Mouse (Mus musculus) stomach, embryonic 15.5 days (tissue): ENCODE data around the gene Gast. TPM values are rescaled to one million over a fixed set of nuclear protein-coding genes. Genes with fewer than 3 reads are reported as not detected.
"Not testable (repeated sequence)": the region's sequence is repeated elsewhere in the genome, so short reads cannot be mapped to it uniquely, and the experiment has no call there.

Source experiments
- ATAC-seq: fragments of 200-750 bp; cut with Nextera tagmentation; 2 replicates; pipeline ENCODE4 v1.8.0; 2017; ENCODE audit warnings: low read depth, moderate number of reproducible peaks, moderate TSS enrichment; ENCODE audit not compliant: insufficient read depth, low FRiP score
- H3K27ac ChIP-seq: fragments of 300-500 bp; sonication (generic); 2 replicates; pipeline ENCODE4 v1.5.1; 2015; ENCODE audit warnings: mild to moderate bottlenecking, inconsistent platforms
- H3K27me3 ChIP-seq: fragments of 300-500 bp; sonication (generic); replicated peaks from 2 replicates; pipeline ENCODE4 v1.6.1; 2015; ENCODE audit warnings: inconsistent platforms
- H3K36me3 ChIP-seq: fragments of 300-500 bp; sonication (generic); 2 replicates; pipeline ENCODE4 v1.6.1; 2015; ENCODE audit warnings: inconsistent platforms
- H3K4me1 ChIP-seq: fragments of 300-500 bp; sonication (generic); 2 replicates; pipeline ENCODE4 v1.6.1; 2015; ENCODE audit warnings: inconsistent platforms
- H3K4me2 ChIP-seq: fragments of 300-500 bp; sonication (generic); 2 replicates; pipeline ENCODE4 v1.6.1; 2015; ENCODE audit warnings: mild to moderate bottlenecking, inconsistent platforms
- H3K4me3 ChIP-seq: fragments of 300-500 bp; sonication (generic); replicated peaks from 2 replicates; pipeline ENCODE4 v1.5.1; 2015; ENCODE audit warnings: inconsistent platforms
- H3K9ac ChIP-seq: fragments of 300-500 bp; sonication (generic); 2 replicates; pipeline ENCODE4 v1.6.1; 2015; ENCODE audit warnings: inconsistent platforms
- H3K9me3 ChIP-seq: fragments of 300-500 bp; sonication (generic); 2 replicates; pipeline ENCODE4 v1.6.1; 2016; ENCODE audit warnings: inconsistent platforms
- WGBS: fragments of 180-500 bp; shearing (Covaris S2); methylation state at CpG from one replicate; pipeline ENCODE4 v1.1.7; 2015; 5-methylcytosine and 5-hydroxymethylcytosine counted together
- polyA plus RNA-seq: library from polyadenylated mRNA; unstranded; fragments of >200 nt; fragmentation: Nextera tagmentation; extraction: Ambion mirVana; gene quantifications from 2 replicates; pipeline ENCODE4 v1.2.1, GENCODE M21; 2015

Gene Gast
- polyA plus RNA-seq, 1 experiment from 2014 or later, result 16.3 TPM

DNA sequence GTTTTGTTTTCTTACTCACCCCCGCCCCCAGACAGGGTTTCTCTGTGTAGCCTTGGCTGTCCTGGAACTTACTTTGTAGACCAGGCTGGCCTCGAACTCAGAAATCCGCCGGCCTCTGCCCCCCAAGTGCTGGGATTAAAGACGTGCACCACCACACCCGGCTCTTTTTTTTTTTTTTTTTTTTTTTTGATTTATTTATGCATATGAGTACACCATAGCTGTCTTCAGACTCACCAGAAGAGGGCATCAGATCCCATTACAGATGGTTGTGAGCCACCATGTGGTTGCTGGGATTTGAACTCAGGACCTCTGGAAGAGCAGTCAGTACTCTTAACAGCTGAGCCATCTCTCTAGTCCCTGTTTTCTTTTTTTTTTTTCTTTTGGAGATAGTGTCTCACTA is 25.5 kb upstream of the Gast start:
- not testable (repeated sequence) for ATAC-seq, H3K27ac ChIP-seq, H3K4me1 ChIP-seq, H3K27me3 ChIP-seq, H3K4me2 ChIP-seq, H3K4me3 ChIP-seq, H3K9me3 ChIP-seq, H3K36me3 ChIP-seq, H3K9ac ChIP-seq
- 79% methylated on average over 6 of the region's 6 CpGs for WGBS

GRCm38 (mm10) chr11:100311656-100312055 is 22.6 kb upstream of the Gast start:
- WGBS, result 55% methylated on average over 1 of the region's 1 CpGs
- no peak overlapping the region for H3K27ac ChIP-seq
- no peaks in the 10 kb centered on the region for H3K9me3 ChIP-seq
- no peaks in the 10 kb centered on the region for H3K4me1 ChIP-seq
- H3K4me3 ChIP-seq, result no peak overlapping the region
- H3K36me3 ChIP-seq, result no peaks in the 10 kb centered on the region
- H3K4me2 ChIP-seq, result no peak overlapping the region
- no peaks in the 10 kb centered on the region for H3K27me3 ChIP-seq
- no peak overlapping the region for H3K9ac ChIP-seq
- no peak for ATAC-seq

DNA sequence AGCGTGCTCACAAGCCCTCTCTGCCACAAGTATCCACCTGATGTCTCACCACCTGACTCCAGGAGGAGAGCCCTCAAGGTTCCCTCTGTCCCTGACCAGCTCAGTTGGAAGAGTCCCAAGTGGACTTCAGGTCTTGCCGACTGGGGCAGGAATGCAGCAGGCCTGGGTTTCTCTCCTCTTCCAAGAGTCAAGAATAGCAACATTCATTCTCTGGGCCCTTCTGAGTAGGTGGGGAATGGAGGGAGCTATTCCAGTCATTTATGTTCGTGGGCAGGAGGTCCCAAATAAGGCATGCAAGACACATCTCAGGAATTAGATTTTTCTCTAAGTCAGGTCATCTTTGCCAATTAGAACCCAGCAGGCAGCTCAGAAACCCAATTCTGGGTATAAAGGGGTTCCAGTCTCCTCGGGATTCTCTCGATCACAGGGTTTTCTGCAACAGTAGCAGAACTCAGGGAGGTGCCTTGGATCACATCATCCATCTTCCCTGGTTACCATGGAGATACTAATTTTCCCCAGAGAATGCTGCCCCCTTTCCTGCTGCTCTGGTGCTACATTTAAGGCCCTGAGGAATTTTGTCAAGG is 22.0 kb upstream of the Gast start:
- H3K4me2 ChIP-seq, result no peak overlapping the region
- H3K4me1 ChIP-seq, result no peaks in the 10 kb centered on the region
- no peak overlapping the region for H3K9ac ChIP-seq
- WGBS, result 32% methylated on average over 5 of the region's 5 CpGs
- H3K27ac ChIP-seq, result no peak overlapping the region
- no peaks in the 10 kb centered on the region for H3K36me3 ChIP-seq
- no peaks in the 10 kb centered on the region for H3K9me3 ChIP-seq
- no peaks in the 10 kb centered on the region for H3K27me3 ChIP-seq
- no peak overlapping the region for H3K4me3 ChIP-seq
- ATAC-seq, result no peak

- 87% methylated on average over 6 of the region's 6 CpGs for WGBS
- no peak overlapping the region for H3K9ac ChIP-seq
- no peaks in the 10 kb centered on the region for H3K36me3 ChIP-seq
- no peak overlapping the region for H3K4me2 ChIP-seq
- H3K4me1 ChIP-seq, result no peaks in the 10 kb centered on the region
- no peaks in the 10 kb centered on the region for H3K27me3 ChIP-seq
- H3K27ac ChIP-seq, result no peak overlapping the region
- H3K9me3 ChIP-seq, result no peaks in the 10 kb centered on the region
- H3K4me3 ChIP-seq, result no peak overlapping the region
- ATAC-seq, result no peak
These were observed 20.8 kb upstream of the Gast start for GRCm38 (mm10) chr11:100313424-100313823.

DNA sequence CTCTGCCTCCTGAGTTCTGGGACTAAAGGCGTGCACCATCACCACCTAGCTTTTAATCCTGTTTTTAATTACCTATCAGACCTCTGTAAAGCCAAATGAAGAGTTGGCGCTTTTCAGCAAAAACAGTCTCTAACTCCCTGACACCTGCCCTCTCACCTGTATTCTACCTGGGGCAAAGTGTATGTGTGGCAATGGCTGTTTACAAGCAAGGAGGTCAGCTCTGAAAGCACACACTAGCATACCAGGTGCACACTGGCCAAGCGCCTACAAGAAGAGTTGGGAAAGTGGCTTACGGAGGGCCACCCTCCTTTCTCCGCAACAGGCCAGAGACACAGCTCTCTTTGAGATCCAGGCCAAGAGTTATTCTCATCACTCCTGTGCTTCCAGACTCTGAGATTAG is 18.8 kb upstream of the Gast start:
- no peaks in the 10 kb centered on the region for H3K9me3 ChIP-seq
- no peak overlapping the region for H3K27ac ChIP-seq
- 91% methylated on average over 5 of the region's 5 CpGs for WGBS
- 0 out of 2 replicates have a peak, but pooled peaks cover 3% of the 10 kb centered on the region for H3K4me1 ChIP-seq
- no peaks in the 10 kb centered on the region for H3K36me3 ChIP-seq
- H3K4me3 ChIP-seq, result no peak overlapping the region
- H3K27me3 ChIP-seq, result no peaks in the 10 kb centered on the region
- ATAC-seq, result no peak
- H3K9ac ChIP-seq, result no peak overlapping the region
- no peak overlapping the region for H3K4me2 ChIP-seq

GRCm38 (mm10) chr11:100317826-100318380 is 16.3 kb upstream of the Gast start:
- WGBS, result 44% methylated on average over 6 of the region's 6 CpGs
- ATAC-seq, result no peak
- no peaks in the 10 kb centered on the region for H3K27me3 ChIP-seq
- H3K36me3 ChIP-seq, result peaks cover 15% of the 10 kb centered on the region
- H3K4me2 ChIP-seq, result no peak overlapping the region
- H3K9me3 ChIP-seq, result no peaks in the 10 kb centered on the region
- H3K4me3 ChIP-seq, result no peak overlapping the region
- no peak overlapping the region for H3K27ac ChIP-seq
- H3K9ac ChIP-seq, result no peak overlapping the region
- 0 out of 2 replicates have a peak, but pooled peaks cover 5% of the 10 kb centered on the region for H3K4me1 ChIP-seq

DNA sequence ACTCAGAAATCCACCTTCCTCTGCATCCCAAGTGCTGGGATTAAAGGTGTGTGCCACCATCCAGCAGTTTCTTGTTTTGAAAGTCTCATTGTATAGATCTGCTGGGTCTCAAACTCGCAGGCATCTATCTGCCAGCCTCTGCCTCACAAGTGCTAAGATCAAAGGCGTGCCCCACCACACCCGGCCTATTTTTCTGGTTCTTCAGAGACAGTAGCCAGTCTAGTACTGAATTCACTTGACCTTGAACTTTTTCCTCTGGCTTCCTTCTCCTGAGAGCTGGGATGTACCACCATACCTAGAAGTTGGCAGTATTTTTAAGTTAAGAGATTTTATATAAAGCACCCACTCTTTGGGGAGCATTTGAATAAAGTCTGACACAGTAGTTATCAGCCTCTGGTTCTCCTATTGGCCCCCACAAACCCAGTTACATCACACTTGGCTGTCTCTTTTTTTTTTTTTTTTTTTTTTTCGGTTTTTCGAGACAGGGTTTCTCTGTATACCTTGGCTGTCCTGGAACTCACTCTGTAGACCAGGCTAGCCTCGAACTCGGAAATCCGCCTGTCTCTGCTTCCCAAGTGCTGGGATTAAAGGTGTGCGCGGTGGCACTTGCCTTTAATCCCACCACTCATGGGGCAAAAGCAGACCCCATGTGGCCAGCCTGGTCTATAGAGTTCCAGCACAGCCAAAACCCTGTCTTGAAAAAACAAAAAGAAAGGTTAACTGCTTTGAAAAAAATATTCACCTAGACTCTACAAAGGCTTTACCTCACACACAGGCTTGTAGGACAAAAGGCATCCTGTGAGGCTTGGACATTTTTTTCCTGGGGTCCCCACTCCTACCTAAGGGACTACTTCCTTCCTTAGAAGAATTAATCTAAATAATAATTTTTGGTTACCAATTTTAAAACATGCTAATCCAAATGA is 15.4 kb upstream of the Gast start:
- peak overlapping the region; percentile 75; the same call in 1 of the 2 replicates for H3K27ac ChIP-seq

DNA sequence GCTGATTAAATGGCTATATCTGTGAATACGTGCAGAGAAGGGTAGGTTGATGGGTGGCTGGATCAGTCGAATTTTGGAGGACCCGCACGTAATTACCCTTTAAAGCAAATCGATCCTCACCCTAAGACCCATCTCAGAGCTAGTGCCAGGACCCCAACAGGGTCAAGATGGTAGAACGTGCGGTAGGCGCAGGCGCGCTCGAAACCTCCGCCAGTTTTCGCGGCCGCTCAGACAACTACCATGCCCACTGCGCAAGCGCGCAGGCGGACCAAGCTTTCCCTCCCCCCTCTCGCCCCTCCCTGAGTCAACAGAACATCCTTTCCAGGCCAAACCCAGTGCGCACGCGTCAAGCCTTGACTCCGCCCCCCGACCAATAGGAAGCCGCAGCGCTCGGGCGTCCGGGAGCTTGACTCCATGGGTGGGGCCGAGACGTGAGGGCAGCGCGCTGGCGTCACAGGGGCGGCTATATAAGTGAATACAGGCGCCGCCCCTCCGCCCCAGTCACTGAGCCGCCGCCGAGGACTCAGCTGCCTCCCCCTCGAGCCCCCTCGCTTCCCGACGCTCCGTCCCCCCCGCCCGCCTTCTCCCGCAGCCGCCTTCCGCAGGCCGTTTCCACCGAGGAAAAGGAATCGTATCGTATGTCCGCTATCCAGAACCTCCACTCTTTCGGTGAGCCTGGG is 14.6 kb upstream of the Gast start, which contains the start of gene Eif1:
Gene Eif1 (plus strand): TSS at position 394 of the 680 bp plus-strand sequence.
- peaks cover 15% of the 10 kb centered on the region for H3K36me3 ChIP-seq
- peak within 1 kb of the TSS; percentile 81 for H3K4me3 ChIP-seq
- peak within 1 kb of the TSS; percentile 99 for H3K27ac ChIP-seq
- H3K9me3 ChIP-seq, result no peaks in the 10 kb centered on the region
- H3K9ac ChIP-seq, result peak within 1 kb of the TSS; percentile 88
- ATAC-seq, result peak; percentile 89
- WGBS, result 1% methylated on average over 50 of the region's 58 CpGs
- no peaks in the 10 kb centered on the region for H3K27me3 ChIP-seq
- H3K4me1 ChIP-seq, result 0 out of 2 replicates have a peak, but pooled peaks cover 5% of the 10 kb centered on the region
- H3K4me2 ChIP-seq, result peak within 1 kb of the TSS; percentile 76

More for the DNA sequence above, 15.4 kb upstream of the Gast start:
- ATAC-seq, result no peak
- peak overlapping the region; percentile 64 for H3K4me2 ChIP-seq
- 0 out of 2 replicates have a peak, but pooled peaks cover 5% of the 10 kb centered on the region for H3K4me1 ChIP-seq
- peaks cover 15% of the 10 kb centered on the region for H3K36me3 ChIP-seq
- 83% methylated on average over 10 of the region's 10 CpGs for WGBS
- peak overlapping the region; percentile 44 for H3K4me3 ChIP-seq
- H3K9me3 ChIP-seq, result no peaks in the 10 kb centered on the region
- H3K9ac ChIP-seq, result peak overlapping the region; percentile 22; the same call in 1 of the 2 replicates
- no peaks in the 10 kb centered on the region for H3K27me3 ChIP-seq

- Histone ChIP-seq H3K4me2 (peak overlapping the region; percentile 76), H3K27ac (peak overlapping the region; percentile 99), H3K9ac (peak overlapping the region; percentile 88), H3K9me3 (no peaks in the 10 kb centered on the region), H3K36me3 (peaks cover 15% of the 10 kb centered on the region), H3K27me3 (no peaks in the 10 kb centered on the region), H3K4me3 (peak overlapping the region; percentile 81), H3K4me1 (0 out of 2 replicates have a peak, but pooled peaks cover 5% of the 10 kb centered on the region)
- peak; percentile 89 for ATAC-seq
- WGBS, result under 1% methylated on average over 37 of the region's 40 CpGs
These were observed 14.0 kb upstream of the Gast start for GRCm38 (mm10) chr11:100320172-100320630.

GRCm38 (mm10) chr11:100320701-100321410 is 13.4 kb upstream of the Gast start:
- not testable (repeated sequence) for H3K27me3 ChIP-seq, H3K9me3 ChIP-seq, ATAC-seq, H3K4me1 ChIP-seq
- Histone ChIP-seq H3K4me2 (peak overlapping the region; percentile 76), H3K36me3 (peaks cover 15% of the 10 kb centered on the region), H3K27ac (peak overlapping the region; percentile 99), H3K4me3 (peak overlapping the region; percentile 81), H3K9ac (peak overlapping the region; percentile 32; the same call in 1 of the 2 replicates)
- 16% methylated on average over 11 of the region's 11 CpGs for WGBS
